Mouse (Mus musculus) left cerebral cortex, adult 2 months (tissue): ENCODE measurements at regions not wholly inside any gene's neighbourhood (a gene's known extent, or its start where the extent isn't known, plus 50 kb on each side); places are given as distances from the start of the nearest gene placed in this dataset.
A peak's percentile ranks its signal among the peaks of the same experiment; 100 is the strongest.

Experiments used
- DNase-seq, 2 experiments: peaks; one replicate each; pipeline ENCODE4 v3.0.0; 2021 to 2022; ENCODE audit warnings: low spot score in 2 of 2, mixed read lengths in 1 of 2; ENCODE audit errors: extremely low spot score in 1 of 2
- H3K27ac ChIP-seq: fragments of 200-600 bp; 2 replicates; pipeline ENCODE4 v1.8.1; 2022
- H3K4me3 ChIP-seq: fragments of 200-600 bp; 2 replicates; pipeline ENCODE4 v1.8.1; 2022
- CTCF ChIP-seq: fragments of 200-600 bp; IDR thresholded peaks from 2 replicates; pipeline ENCODE4 v1.8.1; 2022; ENCODE audit warnings: antibody characterized with exemption, mild to moderate bottlenecking, moderate library complexity
- intact Hi-C: fragments of 180-260 bp; cut with DNase I; formaldehyde crosslinking; loops from one replicate; pipeline ENCODE4 v1.15.1; 2025

DNA sequence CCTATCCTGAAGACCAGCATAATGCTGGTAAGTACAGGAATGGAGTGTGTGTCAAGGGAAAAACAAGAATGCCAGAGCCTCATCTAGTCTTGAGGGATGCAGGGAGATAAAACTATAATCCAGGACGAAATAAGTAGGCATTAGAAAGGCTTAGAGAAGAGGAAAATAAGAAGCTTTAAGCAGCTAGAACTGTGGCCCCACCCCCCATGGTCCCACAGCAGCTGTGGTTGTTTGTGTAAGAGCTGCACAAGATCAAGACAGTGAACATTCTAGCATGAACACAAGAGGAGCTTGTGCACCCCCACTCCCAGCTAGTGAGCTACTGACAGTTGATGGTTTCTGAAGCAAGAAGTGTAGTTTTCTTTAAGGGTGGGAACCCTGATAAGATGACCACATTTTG, 315.9 kb downstream of the Tmem135 start:
- Histone ChIP-seq H3K4me3 (no peak overlapping the region), H3K27ac (no peak overlapping the region)
- no peak for DNase-seq
- intact Hi-C loops, result no loop called here
- no peak for TF ChIP-seq CTCF

DNA sequence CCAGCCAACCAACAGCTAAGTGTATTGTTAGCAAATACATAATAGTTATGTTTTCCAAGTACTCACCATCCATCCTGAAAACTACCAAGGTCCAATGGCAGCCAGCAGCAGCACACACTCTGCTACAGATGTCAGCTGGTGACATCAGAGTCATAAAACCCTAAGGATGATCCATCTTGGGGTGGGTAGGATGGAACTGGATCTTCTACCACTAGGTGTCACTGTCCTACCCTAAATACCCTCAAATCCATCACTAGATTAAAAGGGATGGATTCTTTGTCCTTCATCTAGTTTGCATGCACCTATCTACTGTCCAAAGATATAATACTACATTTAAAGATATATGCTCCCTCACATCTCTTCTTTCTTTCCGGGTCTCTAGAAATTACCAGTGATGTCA, 317.7 kb downstream of the Tmem135 start:
- peak; percentile 83 for TF ChIP-seq CTCF
- intact Hi-C loops, result loop anchor here (1.0 to 2.0 kb wide), 2 partner anchors 40 to 333 kb away; no protein-coding TSS in a partner anchor

DNA sequence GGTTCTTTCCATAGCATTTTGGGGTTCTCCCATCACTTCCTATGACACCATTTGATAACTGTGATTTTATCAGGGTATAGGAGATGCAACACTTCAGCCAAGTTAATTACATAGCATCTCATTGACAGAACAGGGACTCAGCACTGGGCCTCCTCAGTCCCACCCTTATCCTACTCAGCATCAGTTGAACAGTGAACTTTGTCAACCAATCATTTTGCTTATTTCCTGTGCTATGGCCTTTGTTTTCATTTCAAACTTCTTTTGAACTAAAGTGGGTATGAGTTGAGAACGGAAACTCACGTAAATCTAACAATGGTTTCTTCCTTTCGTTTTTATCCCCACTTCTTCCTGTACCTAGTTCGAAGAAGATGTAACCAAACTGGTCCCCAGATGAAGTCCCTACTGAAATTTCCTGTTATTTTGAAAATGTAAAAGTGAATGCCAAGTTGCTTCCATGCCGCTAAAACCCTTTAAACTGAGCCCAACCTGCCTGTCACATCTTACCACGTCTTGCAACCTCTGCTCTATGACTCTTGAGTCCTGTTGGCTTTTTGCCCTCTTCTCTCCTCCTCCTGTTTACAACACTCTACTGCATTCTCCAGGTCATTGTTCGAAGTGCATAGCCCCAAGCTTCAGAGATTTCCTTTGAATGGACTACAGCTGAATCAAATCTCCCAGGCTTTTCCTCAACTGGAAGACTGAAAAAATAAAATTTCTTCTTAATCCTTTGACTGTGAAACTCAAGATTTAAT, 329.9 kb downstream of the Tmem135 start:
- Histone ChIP-seq H3K27ac (no peak overlapping the region), H3K4me3 (no peak overlapping the region)
- no peak for TF ChIP-seq CTCF
- no peak for DNase-seq
- intact Hi-C loops, result no loop called here

More for the DNA sequence above, 317.7 kb downstream of the Tmem135 start:
- H3K4me3 ChIP-seq, result no peak overlapping the region
- peak in 1 of 2 experiments; percentile 12 for DNase-seq
- H3K27ac ChIP-seq, result no peak overlapping the region

DNA sequence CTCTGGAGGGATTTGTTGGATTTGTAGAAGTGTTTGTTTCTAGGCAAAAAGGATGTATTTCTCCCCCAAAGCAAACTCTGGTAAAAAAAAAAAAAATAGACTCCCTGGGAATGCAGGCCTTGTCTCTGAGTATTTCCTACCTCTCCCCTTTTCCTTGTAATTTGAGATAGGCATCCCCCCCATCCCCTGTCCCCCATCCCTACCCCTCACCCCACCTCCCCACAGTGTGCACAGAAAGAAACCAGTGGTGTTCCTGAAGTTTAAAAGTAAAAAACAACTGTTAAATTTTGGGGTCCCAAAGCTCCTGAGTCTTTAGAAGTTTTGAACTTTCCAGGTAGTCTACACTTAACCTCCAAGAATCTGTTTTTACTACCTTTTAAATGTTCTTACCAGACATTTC, 334.0 kb downstream of the Tmem135 start:
- TF ChIP-seq CTCF, result no peak
- no peak overlapping the region for H3K27ac ChIP-seq
- H3K4me3 ChIP-seq, result no peak overlapping the region
- DNase-seq, result no peak
- intact Hi-C loops, result no loop called here

DNA sequence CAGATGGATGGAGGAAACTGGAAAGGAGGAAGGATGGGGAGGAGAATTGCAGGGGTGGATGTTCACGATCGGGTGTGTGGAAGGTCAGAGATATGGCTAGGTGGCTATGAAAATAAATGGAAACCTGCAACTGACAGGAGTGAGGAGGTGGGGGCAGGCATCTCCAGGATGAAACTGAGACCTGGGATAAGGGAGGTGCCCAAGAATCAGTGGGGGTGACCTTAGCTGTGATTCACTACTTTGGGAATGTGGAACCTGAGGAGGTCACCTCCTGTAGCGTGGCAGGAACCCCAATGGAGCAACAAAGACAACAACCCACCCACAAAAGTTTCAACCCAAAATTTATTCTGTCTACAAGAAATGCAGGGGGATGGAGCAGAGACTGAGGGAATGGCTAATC, 339.6 kb downstream of the Tmem135 start:
- no peak for DNase-seq
- no peak overlapping the region for H3K27ac ChIP-seq
- no peak for TF ChIP-seq CTCF
- no peak overlapping the region for H3K4me3 ChIP-seq
- intact Hi-C loops, result no loop called here

DNA sequence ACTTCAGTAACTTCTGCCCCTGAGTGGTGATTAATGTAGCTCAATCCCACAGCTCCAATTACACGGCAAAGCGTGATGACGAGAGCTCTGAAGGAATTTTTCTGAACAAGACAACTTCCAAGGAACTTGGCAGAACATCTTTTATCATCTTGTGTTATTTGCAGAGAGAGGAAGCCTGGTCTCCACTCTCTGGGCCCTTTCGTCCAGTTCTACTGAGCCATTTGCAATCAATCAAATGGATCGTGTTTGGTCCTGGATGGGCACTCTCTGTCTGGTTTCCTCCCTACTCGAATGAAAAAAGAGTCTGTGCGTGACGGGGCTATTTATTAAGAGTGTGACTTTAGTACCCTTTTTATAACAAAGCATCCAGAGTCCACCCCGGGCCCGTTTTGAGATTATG, 340.4 kb downstream of the Tmem135 start:
- Histone ChIP-seq H3K4me3 (no peak overlapping the region), H3K27ac (no peak overlapping the region)
- DNase-seq, result no peak
- no peak for TF ChIP-seq CTCF
- intact Hi-C loops, result no loop called here

DNA sequence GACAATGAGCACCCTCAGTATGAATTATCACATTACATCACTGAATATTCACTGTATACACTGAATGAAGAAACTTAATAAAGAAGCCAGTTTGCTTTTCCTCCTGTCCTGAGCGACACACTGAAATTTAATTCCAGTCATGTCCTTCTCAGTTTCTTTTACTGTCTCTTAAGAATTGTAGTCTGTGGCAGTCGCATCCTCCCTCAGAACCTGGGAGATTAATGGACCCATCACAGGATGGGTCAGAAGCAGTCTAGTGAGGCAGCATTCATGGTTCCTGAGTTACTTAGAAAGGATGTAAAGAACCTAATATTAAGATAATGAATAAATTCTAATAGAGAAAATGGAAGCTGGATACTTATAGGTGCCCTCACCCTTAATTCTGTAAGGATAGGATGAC, 349.5 kb downstream of the Tmem135 start:
- Histone ChIP-seq H3K27ac (no peak overlapping the region), H3K4me3 (no peak overlapping the region)
- DNase-seq, result no peak
- TF ChIP-seq CTCF, result no peak
- intact Hi-C loops, result no loop called here

DNA sequence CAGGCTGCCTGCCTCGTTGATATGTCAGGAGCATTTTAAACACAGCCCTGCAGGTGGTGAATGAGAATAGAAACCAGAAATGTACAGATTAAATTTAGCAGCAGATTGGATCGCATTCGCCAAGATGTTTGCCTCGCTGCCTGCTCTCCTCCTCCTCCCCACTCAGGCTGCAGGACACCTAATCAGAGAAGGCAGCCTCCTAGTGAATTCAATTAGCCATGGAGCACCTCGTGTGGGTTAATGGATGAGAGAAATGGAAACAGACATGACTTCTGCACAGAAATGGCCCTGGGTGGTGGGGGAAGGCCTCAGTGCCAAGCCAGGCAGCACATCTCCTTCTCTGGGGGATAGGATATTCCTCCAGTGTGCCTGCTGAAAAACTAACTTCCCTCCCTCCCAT, 352.8 kb downstream of the Tmem135 start:
- Histone ChIP-seq H3K4me3 (no peak overlapping the region), H3K27ac (peak overlapping the region; percentile 33)
- no peak; the same call in 1 of the 2 replicates for TF ChIP-seq CTCF
- intact Hi-C loops, result no loop called here
- peak in 1 of 2 experiments; percentile 20 for DNase-seq

DNA sequence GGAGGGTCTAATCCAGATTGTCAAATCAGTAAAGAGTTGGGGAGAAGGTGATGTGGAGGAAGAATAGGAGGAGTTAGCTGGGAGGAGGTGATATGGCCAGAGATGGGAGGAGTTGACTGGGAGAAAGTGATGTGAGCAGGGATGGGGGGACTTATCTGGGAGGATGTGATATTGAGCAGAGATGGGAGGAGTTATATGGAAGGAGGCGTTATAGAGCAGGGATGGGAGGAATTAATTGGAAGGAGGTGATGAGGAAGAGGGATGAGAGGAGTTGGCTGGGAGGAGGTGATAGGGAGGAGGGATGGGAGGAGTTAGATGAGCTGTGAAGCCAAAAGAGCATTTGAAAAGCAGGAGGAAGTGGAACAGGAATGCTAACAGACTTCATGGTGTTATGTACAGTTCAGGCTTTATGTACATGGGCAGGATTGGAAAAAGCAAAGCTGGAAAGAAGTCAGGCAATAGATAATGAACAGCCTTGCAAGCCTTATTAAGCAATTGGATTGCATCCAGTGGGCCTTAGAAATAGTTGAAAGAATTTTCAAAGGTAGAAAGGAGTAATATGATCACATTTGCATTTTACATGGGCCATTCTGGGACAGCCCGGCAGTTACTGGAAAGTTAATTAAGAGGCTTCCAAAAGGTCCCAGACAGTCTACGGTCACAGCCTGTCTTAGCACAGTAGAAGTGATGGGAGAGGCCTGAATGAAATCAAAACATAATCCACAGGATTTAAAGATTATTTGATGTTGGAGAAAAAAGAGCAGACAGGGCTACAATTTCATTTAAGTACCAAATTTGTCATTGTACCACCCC, 357.4 kb downstream of the Tmem135 start:
- intact Hi-C loops, result loop anchor here (10.0 kb wide), 1 partner anchor 952 kb away; no protein-coding TSS in a partner anchor
- Histone ChIP-seq H3K4me3 (no peak overlapping the region), H3K27ac (no peak overlapping the region)
- DNase-seq, result no peak
- no peak for TF ChIP-seq CTCF

DNA sequence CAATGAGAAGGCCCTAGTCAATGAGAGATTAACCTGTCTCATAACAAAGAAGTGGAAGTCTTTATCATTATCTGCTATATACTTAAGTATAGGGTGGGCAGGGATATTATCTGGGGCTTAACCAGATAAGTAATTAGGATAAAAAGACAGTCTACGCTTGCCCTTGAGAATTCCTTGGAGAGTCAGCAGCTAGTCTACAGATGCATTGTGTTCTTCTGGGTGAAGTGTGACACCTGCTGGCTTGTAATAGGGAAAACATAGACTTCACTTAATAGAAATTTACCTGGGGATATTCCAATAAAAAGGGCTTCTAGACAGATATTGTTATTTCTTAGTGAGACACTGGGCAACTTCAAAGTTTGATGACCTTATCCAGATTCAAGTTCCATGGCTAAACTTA, 361.0 kb downstream of the Tmem135 start:
- TF ChIP-seq CTCF, result peak; percentile 53
- Histone ChIP-seq H3K27ac (no peak overlapping the region), H3K4me3 (no peak overlapping the region)
- intact Hi-C loops, result loop anchor here (2.0 to 10.0 kb wide), 2 partner anchors 948 to 1458 kb away; partner anchors contain the start of gene Grm5
- no peak for DNase-seq

DNA sequence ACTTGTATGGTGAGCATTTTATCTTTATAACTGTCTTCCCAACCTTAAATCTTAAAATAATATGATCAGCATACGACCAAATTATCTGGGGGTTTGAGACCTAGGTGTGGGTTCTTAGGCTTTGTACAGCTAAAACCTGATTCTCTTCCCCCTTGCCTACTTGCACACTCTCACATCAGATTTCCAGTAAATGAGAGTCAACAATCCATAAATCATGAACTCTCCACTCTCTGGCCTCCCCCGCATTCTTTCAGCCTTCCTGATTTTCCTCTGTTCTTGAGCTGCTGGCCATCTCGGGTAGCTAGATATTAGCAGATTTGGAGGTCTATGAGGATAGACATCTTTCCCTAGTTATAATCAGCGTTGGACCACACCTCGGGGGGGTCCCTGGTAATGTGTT, 362.7 kb downstream of the Tmem135 start:
- no peak for DNase-seq
- no peak overlapping the region for H3K4me3 ChIP-seq
- intact Hi-C loops, result loop anchor here (10.0 kb wide), 1 partner anchor 946 kb away; no protein-coding TSS in a partner anchor
- TF ChIP-seq CTCF, result no peak
- H3K27ac ChIP-seq, result no peak overlapping the region

DNA sequence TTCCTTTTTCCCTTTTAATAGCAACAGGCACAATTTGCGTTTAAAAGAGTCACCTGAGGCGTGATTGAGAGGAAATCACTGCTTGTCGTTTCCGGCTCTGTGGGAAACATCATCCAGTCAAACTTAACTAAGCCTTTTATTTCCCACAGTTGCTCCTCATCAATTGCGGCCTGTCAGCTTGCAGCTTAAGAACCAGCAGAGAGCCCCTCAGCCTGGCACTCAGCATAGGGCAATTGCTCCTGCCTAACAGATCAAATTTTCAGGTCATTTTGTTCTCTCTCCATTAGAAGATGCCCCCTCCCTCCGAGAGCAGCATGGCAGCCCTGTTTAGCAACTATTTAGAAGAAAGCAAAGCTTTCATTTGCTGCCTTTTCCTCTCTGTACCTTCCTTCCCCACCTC, 363.9 kb downstream of the Tmem135 start:
- no peak overlapping the region for H3K27ac ChIP-seq
- H3K4me3 ChIP-seq, result no peak overlapping the region
- intact Hi-C loops, result loop anchor here (10.0 kb wide), 1 partner anchor 945 kb away; no protein-coding TSS in a partner anchor
- no peak for TF ChIP-seq CTCF
- no peak for DNase-seq
